Comparison of ENCODE assay signal across 7 mouse cellular contexts in genomic region chr5:111178324-111179076, GRCm38 (mm10).
DNase-seq lines count a peak whose midpoint lies in the region; ATAC-seq and TF ChIP-seq lines count a peak whose summit lies in the region.

No protein-coding gene starts in this region.

- no peaks in the 10 kb centered on the region for H3K27me3 ChIP-seq in embryonic facial prominence, embryonic 13.5 days
- no peaks in the 10 kb centered on the region for H3K27me3 ChIP-seq in hindbrain, postnatal 0 days (ENCODE audit: insufficient read depth, low read length)
- H3K27me3 ChIP-seq in liver, embryonic 13.5 days: no peaks in the 10 kb centered on the region; the same call in 1 of the 2 replicates

- H3K4me2 ChIP-seq in embryonic facial prominence, embryonic 13.5 days: no peak overlapping the region
- H3K4me2 ChIP-seq in hindbrain, postnatal 0 days (ENCODE audit: low read depth, low read length): no peak overlapping the region
- peak overlapping the region; percentile 21; the same call in 1 of the 2 replicates for H3K4me2 ChIP-seq in liver, embryonic 13.5 days

- H3K9ac ChIP-seq in embryonic facial prominence, embryonic 13.5 days: 0 out of 2 replicates have a peak overlapping the region, but pooled peaks have one; percentile 21
- no peak overlapping the region for H3K9ac ChIP-seq in hindbrain, postnatal 0 days (replicated peaks; ENCODE audit: low read length)
- H3K9ac ChIP-seq in liver, embryonic 13.5 days: no peak overlapping the region

- no peaks in the 10 kb centered on the region for H3K9me3 ChIP-seq in embryonic facial prominence, embryonic 13.5 days
- no peaks in the 10 kb centered on the region for H3K9me3 ChIP-seq in hindbrain, postnatal 0 days (ENCODE audit: low read length)
- no peaks in the 10 kb centered on the region for H3K9me3 ChIP-seq in liver, embryonic 13.5 days (replicated peaks)

- H3K27ac ChIP-seq in embryonic facial prominence, embryonic 13.5 days: no peak overlapping the region
- peak overlapping the region; percentile 48; the same call in 1 of the 2 replicates for H3K27ac ChIP-seq in hindbrain, postnatal 0 days
- H3K27ac ChIP-seq in liver, embryonic 13.5 days: no peak overlapping the region

- peaks cover 8% of the 10 kb centered on the region for H3K36me3 ChIP-seq in embryonic facial prominence, embryonic 13.5 days
- no peaks in the 10 kb centered on the region; the same call in 1 of the 2 replicates for H3K36me3 ChIP-seq in hindbrain, postnatal 0 days (ENCODE audit: insufficient read depth, low read length)
- H3K36me3 ChIP-seq in liver, embryonic 13.5 days: no peaks in the 10 kb centered on the region

- WGBS in embryonic facial prominence, embryonic 13.5 days: 49% methylated on average over 21 of the region's 21 CpGs
- WGBS in hindbrain, postnatal 0 days: 60% methylated on average over 21 of the region's 21 CpGs
- WGBS in liver, embryonic 13.5 days (ENCODE audit: insufficient replicate concordance): 16% methylated on average over 21 of the region's 21 CpGs

- peaks cover 51% of the 10 kb centered on the region for H3K4me1 ChIP-seq in embryonic facial prominence, embryonic 13.5 days
- H3K4me1 ChIP-seq in hindbrain, postnatal 0 days (ENCODE audit: insufficient read depth, low read length): peaks cover 25% of the 10 kb centered on the region; the same call in 1 of the 2 replicates
- peaks cover 5% of the 10 kb centered on the region; the same call in 1 of the 2 replicates for H3K4me1 ChIP-seq in liver, embryonic 13.5 days (replicated peaks)

- DNase-seq in adrenal gland, adult 8-10 months: peak; percentile 26
- no peak for DNase-seq in hindbrain, postnatal 0 days (ENCODE audit: low spot score)
- no peak for DNase-seq in liver, embryonic 13.5 days
- DNase-seq in naive thymus-derived CD4-positive, alpha-beta T cell, adult 2 months (ENCODE audit: low read depth): peak; percentile 91
- DNase-seq in thymus, postnatal 36 days: peak; percentile 76 to 83
- no peak for DNase-seq in frontal cortex, postnatal 10 days (ENCODE audit: low spot score in 2 of 2)

- no peak for TF ChIP-seq CTCF in hindbrain, postnatal 0 days (IDR thresholded peaks at IDR 0.05; ENCODE audit: low read depth)

- ATAC-seq in embryonic facial prominence, embryonic 13.5 days (ENCODE audit: insufficient number of reproducible peaks, insufficient read depth, low FRiP score, low TSS enrichment, low read depth): no peak
- no peak for ATAC-seq in hindbrain, postnatal 0 days
- ATAC-seq in liver, embryonic 13.5 days (ENCODE audit: low read depth): no peak

- no peak overlapping the region for H3K4me3 ChIP-seq in embryonic facial prominence, embryonic 13.5 days
- H3K4me3 ChIP-seq in hindbrain, postnatal 0 days (ENCODE audit: low read length): no peak overlapping the region
- no peak overlapping the region for H3K4me3 ChIP-seq in liver, embryonic 13.5 days (replicated peaks)

Comparison
In these comparisons a context has a peak if more than half of its experiments do, and no peak if none do; other contexts are left out.
1. DNase-seq: peak in adrenal gland, adult 8-10 months (single experiment), naive thymus-derived CD4-positive, alpha-beta T cell, adult 2 months (single experiment) and thymus, postnatal 36 days (2 of 2); none in hindbrain, postnatal 0 days (single experiment), liver, embryonic 13.5 days (single experiment) and frontal cortex, postnatal 10 days (0 of 2).